Mouse (Mus musculus) midbrain, embryonic 10.5 days (tissue): ENCODE measurements at regions not wholly inside any gene's neighbourhood (a gene's known extent, or its start where the extent isn't known, plus 50 kb on each side); places are given as distances from the start of the nearest gene placed in this dataset.
A peak's percentile ranks its signal among the peaks of the same experiment; 100 is the strongest.

Experiments
- DNase-seq: peaks from one replicate; pipeline ENCODE4 v3.0.0-alpha.2; 2017; ENCODE audit warnings: low spot score
- H3K27ac ChIP-seq: fragments of 300-500 bp; sonication (generic); replicated peaks from 2 replicates; pipeline ENCODE4 v1.5.1; 2016; ENCODE audit warnings: mild to moderate bottlenecking
- H3K27me3 ChIP-seq: fragments of 300-500 bp; sonication (generic); 2 replicates; pipeline ENCODE4 v1.6.1; 2016; ENCODE audit warnings: low read depth, mild to moderate bottlenecking; ENCODE audit not compliant: poor library complexity, severe bottlenecking
- H3K36me3 ChIP-seq: fragments of 300-500 bp; sonication (generic); 2 replicates; pipeline ENCODE4 v1.6.1; 2016; ENCODE audit warnings: mild to moderate bottlenecking, moderate library complexity
- H3K4me1 ChIP-seq: fragments of 300-500 bp; sonication (generic); 2 replicates; pipeline ENCODE4 v1.6.1; 2016
- H3K4me3 ChIP-seq: fragments of 300-500 bp; sonication (generic); 2 replicates; pipeline ENCODE4 v1.5.1; 2016; ENCODE audit warnings: mild to moderate bottlenecking, moderate library complexity
- H3K9me3 ChIP-seq: fragments of 300-500 bp; sonication (generic); replicated peaks from 2 replicates; pipeline ENCODE4 v1.6.1; 2016; ENCODE audit warnings: mild to moderate bottlenecking
- WGBS: fragments of 180-500 bp; shearing (Covaris S2); methylation state at CpG from one replicate; pipeline ENCODE4 v1.1.7; 2016; 5-methylcytosine and 5-hydroxymethylcytosine counted together

- no peak for DNase-seq
- WGBS = 90% methylated on average over 16 of the region's 16 CpGs
- Histone ChIP-seq H3K4me3 (no peak overlapping the region), H3K4me1 (peaks cover 6% of the 10 kb centered on the region), H3K27me3 (no peaks in the 10 kb centered on the region), H3K27ac (no peak overlapping the region), H3K36me3 (0 out of 2 replicates have a peak, but pooled peaks cover 4% of the 10 kb centered on the region), H3K9me3 (no peaks in the 10 kb centered on the region)
Measured at GRCm38 (mm10) chr17:47208886-47209585, 159.7 kb upstream of the Mrps10 start.

- Histone ChIP-seq H3K36me3 (no peaks in the 10 kb centered on the region), H3K27me3 (no peaks in the 10 kb centered on the region), H3K4me1 (peaks cover 10% of the 10 kb centered on the region), H3K4me3 (no peak overlapping the region), H3K27ac (no peak overlapping the region), H3K9me3 (no peaks in the 10 kb centered on the region)
- no peak for DNase-seq
- WGBS = 93% methylated on average over 4 of the region's 4 CpGs
Measured at GRCm38 (mm10) chr17:47207471-47207870, 161.2 kb upstream of the Mrps10 start.

GRCm38 (mm10) chr17:47204470-47205162 lies 164.1 kb upstream of the Mrps10 start:
- Histone ChIP-seq H3K27me3 (no peaks in the 10 kb centered on the region), H3K9me3 (no peaks in the 10 kb centered on the region), H3K27ac (peak overlapping the region; percentile 33; the same call in 1 of the 2 replicates), H3K4me3 (no peak overlapping the region), H3K4me1 (peaks cover 10% of the 10 kb centered on the region), H3K36me3 (no peaks in the 10 kb centered on the region)
- WGBS = 79% methylated on average over 7 of the region's 7 CpGs
- DNase-seq = no peak

- Histone ChIP-seq H3K27me3 (no peaks in the 10 kb centered on the region), H3K9me3 (peaks cover 4% of the 10 kb centered on the region; the same call in 1 of the 2 replicates), H3K36me3 (peaks cover 8% of the 10 kb centered on the region), H3K4me1 (peaks cover 37% of the 10 kb centered on the region), H3K27ac (peak overlapping the region; percentile 59), H3K4me3 (no peak overlapping the region)
- no peak for DNase-seq
- 84% methylated on average over 10 of the region's 10 CpGs for WGBS
Measured at GRCm38 (mm10) chr17:47199206-47199605, 169.5 kb upstream of the Mrps10 start.

- no peaks in the 10 kb centered on the region for H3K27me3 ChIP-seq
- no peak overlapping the region for H3K4me3 ChIP-seq
- H3K27ac ChIP-seq = peak overlapping the region; percentile 19; the same call in 1 of the 2 replicates
- DNase-seq = no peak
- peaks cover 21% of the 10 kb centered on the region for H3K36me3 ChIP-seq
- peaks cover 32% of the 10 kb centered on the region for H3K4me1 ChIP-seq
- WGBS = 57% methylated on average over 7 of the region's 7 CpGs
- H3K9me3 ChIP-seq = peaks cover 4% of the 10 kb centered on the region; the same call in 1 of the 2 replicates
Measured at GRCm38 (mm10) chr17:47197957-47198356, 170.7 kb upstream of the Mrps10 start.

GRCm38 (mm10) chr17:47196992-47197391 lies 171.7 kb upstream of the Mrps10 start:
- no peak overlapping the region for H3K4me3 ChIP-seq
- H3K27ac ChIP-seq = peak overlapping the region; percentile 33; the same call in 1 of the 2 replicates
- DNase-seq = no peak
- H3K9me3 ChIP-seq = peaks cover 4% of the 10 kb centered on the region; the same call in 1 of the 2 replicates
- H3K36me3 ChIP-seq = peaks cover 31% of the 10 kb centered on the region
- H3K4me1 ChIP-seq = peaks cover 32% of the 10 kb centered on the region
- no peaks in the 10 kb centered on the region for H3K27me3 ChIP-seq
- 68% methylated on average over 6 of the region's 6 CpGs for WGBS

- no peak for DNase-seq
- Histone ChIP-seq H3K4me3 (no peak overlapping the region), H3K27me3 (no peaks in the 10 kb centered on the region), H3K36me3 (peaks cover 32% of the 10 kb centered on the region), H3K27ac (no peak overlapping the region), H3K4me1 (peaks cover 32% of the 10 kb centered on the region), H3K9me3 (peaks cover 4% of the 10 kb centered on the region; the same call in 1 of the 2 replicates)
- WGBS = 80% methylated on average over 7 of the region's 7 CpGs
Measured at GRCm38 (mm10) chr17:47195981-47196380, 172.7 kb upstream of the Mrps10 start.

- 89% methylated on average over 14 of the region's 14 CpGs for WGBS
- DNase-seq = no peak
- Histone ChIP-seq H3K9me3 (peaks cover 4% of the 10 kb centered on the region; the same call in 1 of the 2 replicates), H3K36me3 (peaks cover 32% of the 10 kb centered on the region), H3K4me1 (peaks cover 41% of the 10 kb centered on the region), H3K27me3 (no peaks in the 10 kb centered on the region), H3K27ac (no peak overlapping the region), H3K4me3 (no peak overlapping the region)
Measured at GRCm38 (mm10) chr17:47194463-47195012, 174.1 kb upstream of the Mrps10 start.

- Histone ChIP-seq H3K4me3 (no peak overlapping the region), H3K36me3 (peaks cover 28% of the 10 kb centered on the region), H3K27me3 (no peaks in the 10 kb centered on the region), H3K9me3 (peaks cover 4% of the 10 kb centered on the region; the same call in 1 of the 2 replicates), H3K4me1 (peaks cover 12% of the 10 kb centered on the region), H3K27ac (no peak overlapping the region)
- no peak for DNase-seq
- WGBS = 94% methylated on average over 3 of the region's 3 CpGs
Measured at GRCm38 (mm10) chr17:47191416-47191815, 177.3 kb upstream of the Mrps10 start.

- peaks cover 27% of the 10 kb centered on the region for H3K36me3 ChIP-seq
- 92% methylated on average over 7 of the region's 7 CpGs for WGBS
- no peak overlapping the region for H3K4me3 ChIP-seq
- no peak for DNase-seq
- peaks cover 9% of the 10 kb centered on the region for H3K4me1 ChIP-seq
- H3K27me3 ChIP-seq = no peaks in the 10 kb centered on the region
- H3K9me3 ChIP-seq = peaks cover 3% of the 10 kb centered on the region; the same call in 1 of the 2 replicates
- no peak overlapping the region for H3K27ac ChIP-seq
Measured at GRCm38 (mm10) chr17:47189770-47190169, 178.9 kb upstream of the Mrps10 start.

GRCm38 (mm10) chr17:47184148-47184547 lies 173.8 kb upstream of the Ubr2 start:
- no peak overlapping the region for H3K4me3 ChIP-seq
- no peaks in the 10 kb centered on the region for H3K36me3 ChIP-seq
- H3K9me3 ChIP-seq = no peaks in the 10 kb centered on the region
- whole genome bisulfite sequencing = 82% methylated on average over 6 of the region's 6 CpGs
- peaks cover 9% of the 10 kb centered on the region for H3K4me1 ChIP-seq
- no peak for DNase-seq
- H3K27ac ChIP-seq = no peak overlapping the region
- H3K27me3 ChIP-seq = no peaks in the 10 kb centered on the region

- Histone ChIP-seq H3K27ac (peak overlapping the region; percentile 65), H3K4me3 (no peak overlapping the region), H3K27me3 (no peaks in the 10 kb centered on the region), H3K36me3 (no peaks in the 10 kb centered on the region), H3K9me3 (no peaks in the 10 kb centered on the region), H3K4me1 (peaks cover 21% of the 10 kb centered on the region)
- no peak for DNase-seq
- WGBS = 72% methylated on average over 6 of the region's 6 CpGs
Measured at GRCm38 (mm10) chr17:47182118-47182517, 171.8 kb upstream of the Ubr2 start.

- WGBS = 90% methylated on average over 5 of the region's 5 CpGs
- Histone ChIP-seq H3K36me3 (peaks cover 8% of the 10 kb centered on the region; the same call in 1 of the 2 replicates), H3K4me1 (peaks cover 21% of the 10 kb centered on the region), H3K9me3 (no peaks in the 10 kb centered on the region), H3K27me3 (no peaks in the 10 kb centered on the region), H3K27ac (no peak overlapping the region), H3K4me3 (no peak overlapping the region)
- DNase-seq = no peak
Measured at GRCm38 (mm10) chr17:47179410-47179809, 169.1 kb upstream of the Ubr2 start.
